Mouse (Mus musculus): ENCODE data around the gene Vps35l.

The Vps35l gene

DNA sequence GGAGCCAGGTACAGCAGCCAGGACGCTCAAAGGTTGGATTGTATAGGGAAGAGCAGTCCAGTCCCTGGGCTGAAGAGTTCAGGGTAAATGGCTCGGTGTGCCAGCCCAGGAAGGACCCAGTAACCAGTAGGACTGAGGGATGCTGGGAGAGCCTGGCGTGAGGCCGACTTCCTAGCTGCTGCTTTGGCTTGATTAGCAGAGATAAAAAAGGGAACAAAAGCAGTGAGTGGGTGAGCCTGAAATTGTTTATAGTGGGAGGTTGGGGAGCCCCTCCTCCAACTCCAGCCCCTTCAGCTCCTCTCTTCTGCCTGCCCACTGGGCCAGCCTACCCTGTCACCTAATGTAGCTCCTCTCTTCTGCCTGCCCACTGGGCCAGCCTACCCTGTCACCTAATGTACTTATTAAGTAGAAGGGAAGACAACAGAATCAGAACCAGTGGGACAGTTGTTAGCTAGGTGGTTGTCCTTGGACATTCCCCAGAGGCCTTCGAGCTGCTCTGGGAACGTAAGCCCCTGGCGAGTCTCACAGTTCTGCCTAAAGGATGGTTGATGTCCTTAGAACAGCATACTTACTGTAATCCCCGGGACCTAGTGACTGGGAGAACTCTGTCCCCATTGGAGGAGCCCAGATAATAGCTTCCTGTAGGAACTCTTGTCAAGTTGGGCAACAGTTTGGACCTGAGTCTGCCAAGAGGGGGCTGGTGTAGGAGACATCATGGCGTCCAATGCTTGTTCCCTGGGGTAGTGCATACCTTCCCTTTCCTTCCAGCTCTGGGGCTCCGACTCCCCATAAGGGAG lies 37.8 kb downstream of the Vps35l start:
- DNase-seq (ENCODE audit: low read depth, low spot score), result no peak

DNA sequence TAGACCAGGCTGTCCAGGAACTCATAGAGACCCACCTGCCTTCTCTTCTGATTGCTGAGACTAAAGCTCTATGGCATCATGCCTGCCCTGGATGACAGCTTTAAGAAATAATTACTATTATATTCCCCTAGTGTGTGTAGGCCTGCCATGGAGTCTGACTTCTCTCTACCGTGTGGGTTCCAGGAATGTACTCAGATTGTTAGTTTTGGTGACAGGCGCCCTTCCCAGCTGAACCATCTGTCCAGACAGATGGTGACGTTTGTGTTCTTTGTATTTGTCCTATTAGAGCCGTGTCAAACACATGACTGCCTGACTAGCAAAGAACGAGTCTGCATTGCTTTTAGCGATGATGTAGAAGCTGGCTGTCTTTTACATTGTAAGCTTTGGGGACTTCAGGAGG lies 38.5 kb downstream of the Vps35l start:
- peak; percentile 24 for DNase-seq (ENCODE audit: low read depth, low spot score)

DNA sequence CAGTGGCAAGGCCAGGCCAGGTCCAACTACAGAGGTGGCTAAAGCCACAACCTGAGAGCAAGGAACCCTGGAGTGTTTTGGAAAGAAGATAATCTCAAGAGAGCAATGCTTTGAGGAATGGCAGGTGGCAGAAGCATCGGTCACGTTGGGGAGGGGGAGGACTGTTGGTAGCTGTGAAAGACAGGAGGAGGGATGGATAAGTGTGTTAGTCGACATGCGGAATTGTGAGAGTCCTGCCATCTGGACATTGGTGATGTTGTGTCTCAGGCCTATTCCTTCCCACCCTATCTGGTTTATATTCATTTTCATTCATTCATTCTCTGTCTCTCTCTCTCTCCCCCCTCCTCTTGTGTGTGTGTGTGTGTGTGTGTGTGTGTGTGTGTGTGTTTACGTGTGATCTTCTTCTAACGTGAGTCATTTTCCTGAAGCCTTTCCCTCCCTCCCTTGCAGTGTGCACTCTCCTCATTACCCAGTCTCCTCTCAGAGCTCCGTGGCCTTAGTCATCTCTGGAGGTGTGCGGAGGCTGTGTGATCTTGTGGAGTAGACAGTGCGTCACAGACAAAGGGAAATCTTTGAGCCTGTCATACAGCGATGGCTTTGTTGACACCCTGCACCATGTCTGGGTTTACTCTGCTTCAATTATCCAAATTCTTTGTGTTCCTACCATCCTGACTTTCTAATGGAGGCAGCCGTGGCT lies 43.4 kb downstream of the Vps35l start:
- no peak for DNase-seq (ENCODE audit: low read depth, low spot score)

DNA sequence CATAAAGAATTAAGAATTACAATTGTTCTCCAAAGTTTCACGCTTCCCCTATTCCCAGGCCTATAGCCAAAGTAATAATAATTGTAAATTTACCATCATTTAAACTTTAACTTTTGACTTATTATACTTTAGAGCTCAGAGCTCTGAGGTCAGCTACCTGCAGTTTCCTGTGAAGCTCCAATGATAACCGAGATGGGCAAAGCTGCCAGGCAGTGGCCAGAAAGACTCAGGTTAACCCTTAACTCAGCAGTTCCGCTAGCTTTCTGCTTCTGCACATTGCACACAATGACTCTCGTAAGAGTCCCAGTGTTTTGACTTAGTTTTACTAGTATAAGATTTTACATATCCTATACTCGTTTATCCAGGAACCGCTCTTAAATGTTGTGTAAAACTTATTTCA lies 46.1 kb downstream of the Vps35l start:
- no peak for DNase-seq (ENCODE audit: low read depth, low spot score)

DNA sequence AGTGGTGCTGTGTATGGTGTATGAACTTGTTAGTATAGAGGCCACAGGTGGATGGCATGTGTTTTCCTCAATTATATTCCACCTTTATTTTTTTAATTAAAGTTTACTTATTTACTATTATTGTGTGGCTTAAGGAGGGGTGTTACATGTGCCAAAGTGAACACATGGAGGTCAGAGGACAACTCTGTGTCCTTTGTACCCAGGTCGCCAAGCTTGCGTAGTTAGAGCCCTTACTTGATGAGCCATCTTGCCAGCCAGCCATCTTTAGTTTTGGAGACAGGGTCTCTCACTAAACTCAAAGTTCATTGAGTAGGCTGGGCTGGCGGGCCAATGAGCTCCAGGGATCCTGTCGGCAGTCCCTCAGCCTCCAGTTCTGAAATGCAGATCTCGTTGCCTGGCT lies 47.3 kb downstream of the Vps35l start:
- no peak for DNase-seq (ENCODE audit: low read depth, low spot score)

DNA sequence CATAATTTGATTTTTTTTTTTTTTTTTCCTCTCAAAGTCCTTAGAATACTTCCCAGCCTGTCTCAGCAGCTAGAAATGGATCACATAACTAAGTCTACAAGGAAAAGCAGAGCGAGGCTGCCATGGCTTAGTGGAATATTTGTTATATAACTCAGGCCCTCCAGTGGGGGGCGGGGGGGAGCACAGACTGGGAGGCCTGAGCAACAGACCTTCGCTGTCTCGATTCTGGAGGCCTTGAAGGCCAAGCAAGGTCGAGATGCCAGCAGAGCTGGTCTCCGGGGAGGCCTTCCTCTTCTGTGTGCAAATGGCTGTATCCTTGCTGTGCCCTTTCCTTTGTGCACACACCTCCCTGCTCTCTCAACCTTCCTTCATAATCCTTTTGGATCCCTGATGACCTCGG lies 48.5 kb downstream of the Vps35l start:
- no peak for DNase-seq (ENCODE audit: low read depth, low spot score)

DNA sequence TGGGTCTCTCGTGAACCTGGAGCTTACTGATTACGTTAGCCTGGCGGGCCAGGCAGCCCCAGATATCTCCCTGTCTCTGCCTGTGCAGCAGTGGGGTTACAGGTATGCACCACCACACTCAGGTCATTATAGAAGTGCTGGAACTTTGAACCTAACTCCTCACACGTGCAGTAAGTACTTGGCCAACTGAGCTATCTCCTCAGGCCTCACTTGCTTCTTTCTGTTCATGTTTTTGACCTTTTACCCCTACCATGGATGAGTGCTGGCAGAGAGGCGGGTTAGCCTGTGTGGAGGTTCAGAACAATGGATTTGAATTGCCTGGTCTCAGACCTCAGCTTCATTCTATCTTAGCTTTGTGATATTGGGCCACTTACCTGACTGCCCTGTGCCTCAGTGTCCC lies 50.3 kb downstream of the Vps35l start:
- DNase-seq (ENCODE audit: low read depth, low spot score), result no peak

DNA sequence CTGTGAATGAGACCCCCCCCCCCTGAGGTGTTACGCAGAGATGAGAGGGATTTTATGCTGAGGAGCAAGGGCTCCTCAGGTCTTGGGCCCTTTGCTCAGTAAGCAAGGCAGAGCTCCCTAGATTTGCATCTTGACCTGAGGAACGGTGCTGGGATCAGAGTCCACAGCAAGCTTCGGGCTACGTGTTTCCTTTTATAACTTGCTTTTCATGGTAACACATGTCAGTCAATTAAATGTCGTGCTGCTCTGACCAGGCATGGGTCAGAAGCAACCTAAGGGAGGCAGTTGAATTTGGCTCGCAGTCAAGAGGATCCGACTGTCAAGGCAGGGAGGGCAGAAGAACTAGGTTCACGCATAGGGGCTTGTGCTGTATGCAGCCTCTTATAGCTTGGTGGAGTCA lies 53.9 kb downstream of the Vps35l start:
- no peak for DNase-seq (ENCODE audit: low read depth, low spot score)

DNA sequence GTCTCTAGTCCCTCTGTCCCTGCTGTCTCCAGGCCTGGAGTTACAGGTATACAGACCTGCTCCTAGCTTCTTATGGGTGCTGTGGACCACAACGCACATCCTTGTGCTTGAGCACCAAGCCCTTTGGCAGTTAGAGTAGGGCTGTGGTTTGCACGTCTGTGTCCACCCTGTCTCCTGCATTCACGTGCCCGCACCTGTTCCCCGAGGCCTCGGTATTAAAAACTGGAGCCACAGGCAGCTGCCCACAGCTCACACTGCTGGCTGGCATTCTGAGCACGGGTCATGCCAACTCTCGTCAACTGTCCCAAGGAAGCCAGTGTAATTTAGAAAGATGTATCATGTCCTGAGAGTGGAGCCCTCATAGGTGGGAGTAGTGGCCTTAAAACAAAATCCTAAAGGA lies 55.8 kb downstream of the Vps35l start:
- no peak for DNase-seq (ENCODE audit: low read depth, low spot score)

DNA sequence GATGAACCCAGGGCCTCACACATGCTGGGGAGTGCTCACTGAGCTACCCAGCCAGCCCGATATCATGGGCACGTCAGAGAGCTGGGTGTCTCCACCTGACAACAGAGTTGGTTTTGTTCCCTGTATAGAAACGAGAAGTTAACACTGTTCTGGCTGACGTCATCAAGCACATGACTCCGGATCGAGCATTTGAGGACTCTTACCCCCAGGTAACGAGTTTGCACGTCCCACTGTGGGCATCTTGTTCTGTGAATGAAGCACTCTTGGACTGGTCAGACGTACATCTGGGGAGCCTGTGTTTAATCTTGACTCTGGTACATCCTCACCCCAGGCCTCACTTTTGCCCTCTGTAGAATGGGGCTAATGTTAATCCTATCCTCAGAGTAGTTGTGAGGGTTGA lies 56.8 kb downstream of the Vps35l start:
- DNase-seq (ENCODE audit: low read depth, low spot score), result no peak

DNA sequence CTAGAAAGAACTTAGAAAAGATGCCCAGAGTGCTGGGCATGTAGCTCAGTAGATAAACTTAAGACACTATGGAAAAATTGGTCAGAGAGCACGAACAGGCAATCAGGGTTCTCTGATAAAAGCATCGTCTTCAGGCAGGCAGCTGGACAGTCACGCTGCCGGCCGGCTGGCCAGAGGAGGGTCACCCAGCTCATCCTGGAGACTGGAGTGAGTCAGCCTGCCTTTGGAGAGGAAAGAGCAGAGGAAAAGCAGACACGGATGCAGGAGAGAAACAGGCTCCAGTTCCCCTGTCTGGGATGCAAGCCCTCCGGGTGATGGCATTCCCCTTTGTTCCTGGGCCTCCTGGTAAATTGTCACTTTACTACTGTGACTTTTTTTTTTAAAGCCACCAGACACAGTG lies 57.6 kb downstream of the Vps35l start:
- DNase-seq (ENCODE audit: low read depth, low spot score), result no peak

DNA sequence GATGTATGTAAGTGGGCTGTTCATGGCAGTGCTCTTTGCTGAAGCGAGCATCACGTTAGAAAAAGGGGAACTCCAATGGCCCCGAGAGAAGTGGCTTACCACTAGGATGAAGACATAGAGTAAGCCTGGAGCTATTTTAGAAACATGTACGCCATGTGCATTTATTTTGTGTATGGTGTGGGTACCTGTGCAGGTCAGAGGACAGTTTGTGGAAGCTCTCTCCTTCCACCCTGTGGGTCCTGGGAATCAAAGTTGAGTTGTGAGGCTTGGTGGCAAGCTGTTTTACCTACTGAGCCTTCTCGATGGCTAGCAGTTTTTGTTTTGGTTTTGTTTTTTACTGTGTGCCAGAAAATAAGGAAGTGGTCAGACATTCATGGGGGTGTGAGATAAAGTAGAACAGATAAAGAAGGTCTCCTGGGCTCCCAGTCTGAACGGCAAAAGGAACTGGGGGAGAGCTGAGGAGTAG lies 58.1 kb downstream of the Vps35l start:
- DNase-seq (ENCODE audit: low read depth, low spot score), result no peak

DNA sequence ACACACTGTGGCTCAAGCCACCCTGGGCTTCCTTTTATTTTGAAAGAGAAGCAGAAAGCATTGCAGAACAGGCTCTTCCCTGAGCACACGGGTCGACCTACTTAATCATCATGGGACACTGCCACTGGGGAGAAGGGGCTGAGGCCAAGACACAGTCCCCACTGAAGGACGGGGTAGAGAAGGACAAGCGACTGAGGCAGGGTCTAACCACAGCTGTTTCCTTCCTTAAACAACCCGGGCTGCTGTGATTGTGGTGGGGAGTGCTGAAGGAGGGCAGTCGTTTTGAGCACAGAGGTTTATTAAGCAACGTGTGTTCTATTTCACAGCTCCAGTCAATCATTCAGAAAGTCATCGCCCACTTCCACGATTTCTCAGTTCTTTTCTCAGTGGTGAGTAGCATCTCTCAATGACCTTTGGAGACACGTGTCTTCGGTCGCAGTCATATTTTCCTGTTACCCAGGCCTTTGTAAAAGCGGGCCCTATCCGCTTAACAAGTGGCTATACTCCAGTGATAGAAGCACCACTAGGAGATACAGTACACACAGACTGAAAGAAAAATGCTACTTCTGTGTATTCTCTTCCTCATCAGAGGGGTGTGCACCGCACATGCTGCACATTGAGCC lies 60.2 kb downstream of the Vps35l start:
- no peak for DNase-seq (ENCODE audit: low read depth, low spot score)

DNA sequence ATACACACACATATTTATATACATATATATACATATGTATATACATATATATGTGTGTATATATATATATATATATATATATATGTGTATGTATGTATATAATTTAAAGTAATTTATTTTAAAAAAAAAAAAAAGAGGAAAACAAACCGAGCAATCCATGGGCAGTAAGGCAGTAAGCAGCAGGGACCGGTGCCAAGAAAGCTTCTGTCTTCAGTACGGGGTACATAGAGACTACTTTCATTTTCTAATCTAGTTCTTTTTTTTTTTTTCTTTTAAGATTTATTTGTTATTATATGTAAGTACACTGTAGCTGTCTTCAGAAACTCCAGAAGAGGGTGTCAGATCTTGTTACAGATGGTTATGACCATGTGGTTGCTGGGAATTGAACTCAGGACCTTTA lies 61.8 kb downstream of the Vps35l start:
- DNase-seq (ENCODE audit: low read depth, low spot score), result no peak

DNA sequence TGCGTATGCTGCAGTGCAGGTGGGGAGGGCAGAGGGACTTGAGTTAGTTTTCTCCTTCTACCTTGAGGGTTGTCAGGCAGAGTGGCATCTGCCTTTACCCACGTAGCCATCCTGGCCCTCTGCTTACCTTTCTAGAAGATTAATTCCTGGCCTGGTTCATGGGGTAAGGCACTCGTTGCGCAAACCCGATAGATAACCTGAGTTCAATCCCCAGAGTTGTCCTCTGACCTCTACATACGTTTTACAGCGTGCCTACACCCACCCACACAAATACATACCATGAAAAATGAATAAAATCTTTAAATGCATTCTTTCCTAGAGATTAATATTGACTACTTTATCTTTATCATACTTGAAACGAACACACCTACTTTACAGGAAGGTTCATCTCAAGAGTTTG lies 63.4 kb downstream of the Vps35l start:
- DNase-seq (ENCODE audit: low read depth, low spot score), result no peak

DNA sequence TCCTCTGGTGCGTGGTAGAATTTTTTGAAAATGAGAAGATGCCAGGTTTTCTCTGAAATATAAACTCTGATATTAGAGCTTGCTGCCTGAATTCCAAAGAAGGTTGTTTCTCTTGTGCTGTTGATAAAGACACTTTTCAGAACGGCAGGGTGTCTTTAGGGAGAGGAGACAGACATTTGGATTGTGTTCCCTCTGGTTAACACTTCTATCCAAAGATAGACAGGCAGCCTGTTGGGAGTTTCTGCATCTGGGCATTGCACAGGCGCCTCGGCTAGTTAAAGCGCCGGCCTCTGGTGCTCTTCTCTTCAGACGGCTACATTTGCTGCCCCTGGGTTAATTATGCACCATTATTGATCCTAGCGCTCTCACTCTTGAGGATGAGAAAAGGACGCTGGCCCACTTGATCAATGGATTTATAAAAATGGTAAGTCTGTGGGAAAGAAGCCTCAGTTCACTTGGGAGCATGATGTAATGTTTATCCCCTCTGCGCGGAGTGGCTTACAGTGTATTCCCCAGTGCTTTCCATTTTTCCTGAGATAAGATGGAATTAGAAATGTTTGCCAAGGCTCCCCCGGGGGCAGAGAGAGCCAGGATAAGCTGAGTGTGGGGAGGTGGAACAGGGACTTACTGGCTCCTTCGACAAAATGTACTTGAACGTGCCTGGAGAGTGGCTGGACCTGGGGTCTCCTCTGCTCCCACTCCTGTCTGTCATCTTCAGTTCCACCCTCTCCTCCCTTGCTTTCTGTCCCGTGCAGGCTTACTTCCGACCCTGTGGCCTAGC lies 66.8 kb downstream of the Vps35l start:
- no peak for DNase-seq (ENCODE audit: low read depth, low spot score)

DNA sequence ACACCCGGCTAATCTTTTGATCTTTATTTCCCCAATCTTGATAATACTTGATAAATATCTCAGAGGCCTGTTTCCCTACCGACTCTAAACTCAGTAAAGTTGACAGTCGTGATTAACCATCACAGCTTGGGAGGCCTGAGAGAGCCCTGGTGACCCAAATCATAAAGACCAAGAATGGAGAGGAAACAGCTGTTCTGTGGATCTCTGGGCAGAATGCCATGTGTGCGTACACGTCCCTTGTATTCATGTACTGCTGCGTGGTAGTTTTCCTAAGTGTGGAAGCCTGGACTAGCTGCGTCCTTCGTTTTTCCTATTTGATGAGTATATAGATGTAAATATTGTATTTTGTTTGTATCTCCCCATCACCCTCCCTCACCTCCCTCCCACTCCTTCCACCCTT lies 67.9 kb downstream of the Vps35l start:
- DNase-seq (ENCODE audit: low read depth, low spot score), result no peak

DNA sequence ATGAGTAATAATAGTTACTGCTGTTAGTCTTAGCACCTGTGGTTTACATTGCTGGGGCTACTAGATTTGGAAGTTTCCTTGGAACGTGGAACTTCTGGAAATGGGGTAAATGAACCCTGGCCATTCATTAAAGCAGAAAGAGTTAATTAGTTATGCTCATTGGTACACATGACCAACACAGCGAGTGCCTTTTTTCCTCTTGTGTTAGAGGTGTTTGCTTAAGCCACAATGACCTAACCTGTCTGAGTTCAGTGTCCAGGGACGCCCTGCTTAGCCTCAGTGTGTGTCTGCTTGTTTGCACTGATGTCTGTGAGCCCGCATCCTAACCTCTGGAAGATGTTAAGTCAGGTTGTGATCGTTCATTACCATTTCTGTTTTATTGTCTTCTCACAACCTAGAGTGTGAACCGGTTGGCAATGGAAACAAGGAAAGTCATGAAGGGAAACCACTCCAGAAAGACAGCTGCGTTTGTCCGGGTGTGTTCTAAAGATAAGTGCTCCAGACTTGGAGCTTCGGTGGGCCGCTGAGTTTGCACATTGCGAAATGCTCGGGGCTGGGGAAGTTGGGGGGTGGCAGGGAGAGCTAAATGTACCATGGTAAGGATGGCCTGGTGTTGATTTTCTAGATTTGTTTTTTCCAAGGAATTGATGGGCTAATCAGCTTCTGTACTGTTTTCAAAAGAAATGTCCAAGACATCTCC lies 71.5 kb downstream of the Vps35l start:
- DNase-seq (ENCODE audit: low read depth, low spot score), result no peak

DNA sequence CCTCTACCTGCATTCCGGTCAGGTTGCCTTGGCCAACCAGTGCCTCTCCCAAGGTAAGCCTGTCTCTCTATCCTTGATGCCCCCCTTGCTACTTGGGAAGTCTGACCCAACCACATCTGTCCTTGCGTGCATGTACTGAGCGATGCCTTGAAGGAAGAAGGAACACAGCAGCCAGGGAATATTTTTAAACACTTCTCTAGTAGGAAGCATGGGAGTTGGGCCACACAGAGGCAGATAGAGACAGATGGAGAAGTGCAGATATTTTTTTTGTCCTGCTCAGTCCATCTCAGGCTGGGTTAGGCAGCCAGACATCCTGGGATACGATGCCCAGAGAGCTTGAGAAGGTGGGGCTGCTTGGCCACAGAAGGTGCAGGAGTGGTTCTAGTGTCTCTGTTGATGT lies 73.6 kb downstream of the Vps35l start:
- DNase-seq (ENCODE audit: low read depth, low spot score), result no peak

DNA sequence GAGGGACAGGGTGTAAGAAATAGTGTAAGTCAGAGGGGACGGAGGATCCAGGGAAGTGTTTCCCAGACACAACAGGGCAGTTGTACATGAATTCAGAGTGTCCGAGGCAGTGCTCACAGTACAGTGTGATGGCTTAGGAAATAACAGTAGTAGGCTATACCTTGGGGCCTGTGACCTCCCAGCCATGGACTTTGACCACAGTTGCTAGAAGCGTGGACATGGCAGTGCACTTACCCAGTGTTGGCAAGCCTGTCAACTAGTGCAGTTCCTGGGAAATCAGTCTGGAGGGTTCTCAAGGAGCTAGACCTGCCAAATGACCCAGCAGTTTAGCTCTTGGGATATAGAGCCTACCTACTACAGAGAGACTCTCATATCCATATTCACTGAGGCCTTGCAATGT lies 76.2 kb downstream of the Vps35l start:
- DNase-seq (ENCODE audit: low read depth, low spot score), result no peak

DNA sequence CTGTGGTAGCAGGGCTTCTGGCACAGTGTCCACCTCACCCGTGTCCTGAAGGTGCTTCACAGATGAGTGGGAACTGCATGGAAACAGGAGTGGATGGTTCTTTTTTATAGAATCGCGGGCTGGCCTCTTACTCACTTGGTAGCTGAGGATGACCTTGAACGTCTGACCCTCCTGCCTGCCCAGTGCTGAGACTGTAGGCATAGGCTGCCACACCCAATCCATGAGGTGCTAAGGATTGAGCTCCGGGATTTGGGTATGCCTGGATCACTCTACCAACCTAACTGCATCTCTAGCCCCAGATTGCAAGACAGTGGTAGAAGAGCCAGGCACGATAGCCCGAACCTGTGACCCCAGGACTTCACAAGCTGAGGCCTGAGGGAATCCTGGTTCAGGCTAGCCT lies 77.7 kb downstream of the Vps35l start:
- no peak for DNase-seq (ENCODE audit: low read depth, low spot score)

DNA sequence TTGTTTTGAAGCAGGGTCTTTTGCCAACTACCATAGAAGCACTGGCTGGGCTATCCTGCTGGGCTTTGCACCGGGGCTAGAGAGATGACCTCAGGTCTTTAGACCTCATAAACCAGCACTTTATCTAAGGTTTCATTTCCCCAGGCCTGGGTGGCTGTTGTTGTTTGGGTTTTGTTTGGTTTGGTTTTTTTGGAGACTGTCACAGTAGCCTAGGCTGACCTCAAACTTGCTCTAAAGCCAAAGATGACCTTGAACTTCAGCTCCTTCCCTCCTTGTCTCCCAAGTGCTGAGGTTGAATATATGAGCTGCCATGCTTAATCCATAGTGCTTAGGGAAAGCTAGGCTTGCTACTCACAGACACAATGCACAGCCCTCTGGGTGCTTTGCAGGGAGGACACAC lies 79.6 kb downstream of the Vps35l start:
- DNase-seq (ENCODE audit: low read depth, low spot score), result no peak

Measured in mesoderm, embryonic 11.5 days (tissue).